Mouse (Mus musculus) heart, adult 2 months (tissue): ENCODE data around the gene Frk.

Experiments used
- CTCF ChIP-seq: fragments of 200-600 bp; IDR thresholded peaks from 2 replicates; pipeline ENCODE4 v1.8.1; 2022; ENCODE audit warnings: antibody characterized with exemption, mild to moderate bottlenecking, moderate library complexity
- EP300 ChIP-seq: fragments of 200-500 bp; IDR thresholded peaks from 2 replicates; pipeline ENCODE4 v1.6.1; 2011; ENCODE audit warnings: low read depth, low read length, control low read depth; ENCODE audit not compliant: insufficient read depth
- POLR2A ChIP-seq: fragments of 200-500 bp; IDR thresholded peaks from 2 replicates; pipeline ENCODE4 v1.6.1; 2011; ENCODE audit warnings: mild to moderate bottlenecking, low read depth, low read length, control low read depth; ENCODE audit not compliant: insufficient read depth

- TF ChIP-seq POLR2A: no peak
- no peak for TF ChIP-seq CTCF
- no peak for TF ChIP-seq EP300
Observed at GRCm38 (mm10) chr10:34618490-34618889, 135.3 kb downstream of the Frk start.
